Mouse (Mus musculus) right cerebral cortex, adult 18-20 months (tissue): ENCODE results near the gene Osbpl2.

Experiments
- DNase-seq: peaks from one replicate; pipeline ENCODE4 v3.0.0; 2022; ENCODE audit warnings: mixed read lengths

Osbpl2 gene

GRCm38 (mm10) chr2:180118661-180119438 is at the start of gene Osbpl2:
TSS of gene Osbpl2 (plus strand) at chr2:180119306.
- DNase-seq, result peak; percentile 100

- no peak for DNase-seq
Observed at GRCm38 (mm10) chr2:180069770-180070480, 49.2 kb upstream of the Osbpl2 start.

- DNase-seq, result peak; percentile 96
Observed at GRCm38 (mm10) chr2:180070481-180071453, 48.3 kb upstream of the Osbpl2 start, which contains the start of gene Mtg2. TSS of gene Mtg2 (plus strand) at chr2:180070588.

- DNase-seq, result no peak
Observed at GRCm38 (mm10) chr2:180071671-180072070, 47.4 kb upstream of the Osbpl2 start.

- no peak for DNase-seq
Observed at GRCm38 (mm10) chr2:180072886-180073285, 46.2 kb upstream of the Osbpl2 start.

- no peak for DNase-seq
Observed at GRCm38 (mm10) chr2:180077622-180078021, 41.5 kb upstream of the Osbpl2 start.

- DNase-seq, result no peak
Observed at GRCm38 (mm10) chr2:180080680-180081079, 38.4 kb upstream of the Osbpl2 start.

GRCm38 (mm10) chr2:180083063-180083462 is 36.0 kb upstream of the Osbpl2 start:
- no peak for DNase-seq

GRCm38 (mm10) chr2:180084565-180084964 is 34.5 kb upstream of the Osbpl2 start:
- DNase-seq, result no peak

GRCm38 (mm10) chr2:180085926-180086636 is 33.0 kb upstream of the Osbpl2 start:
- DNase-seq, result no peak

- DNase-seq, result no peak
Observed at GRCm38 (mm10) chr2:180086637-180087027, 32.5 kb upstream of the Osbpl2 start.

GRCm38 (mm10) chr2:180087472-180087871 is 31.6 kb upstream of the Osbpl2 start:
- no peak for DNase-seq

GRCm38 (mm10) chr2:180090285-180090684 is 28.8 kb upstream of the Osbpl2 start:
- DNase-seq, result no peak

- DNase-seq, result no peak
Observed at GRCm38 (mm10) chr2:180095711-180096110, 23.4 kb upstream of the Osbpl2 start.

GRCm38 (mm10) chr2:180097585-180097984 is 21.5 kb upstream of the Osbpl2 start:
- DNase-seq, result no peak

- no peak for DNase-seq
Observed at GRCm38 (mm10) chr2:180098167-180098566, 20.9 kb upstream of the Osbpl2 start.

GRCm38 (mm10) chr2:180099529-180099928 is 19.6 kb upstream of the Osbpl2 start:
- DNase-seq, result peak; percentile 71

- DNase-seq, result no peak
Observed at GRCm38 (mm10) chr2:180103151-180103977, 15.7 kb upstream of the Osbpl2 start.

GRCm38 (mm10) chr2:180103978-180104658 is 15.0 kb upstream of the Osbpl2 start, which contains the start of gene Hrh3:
TSS of gene Hrh3 (minus strand) at chr2:180104488.
- DNase-seq, result peak; percentile 68

- no peak for DNase-seq
Observed at GRCm38 (mm10) chr2:180104659-180105377, 14.3 kb upstream of the Osbpl2 start.
